Mouse (Mus musculus) hindbrain, embryonic 13.5 days (tissue): ENCODE data around the gene AC124502.3. TPM values are rescaled to one million over a fixed set of nuclear protein-coding genes. Genes with fewer than 3 reads are reported as not detected.

Source experiments
- ATAC-seq: fragments of 200-750 bp; cut with Nextera tagmentation; 2 replicates; pipeline ENCODE4 v1.8.0; 2017; ENCODE audit warnings: moderate TSS enrichment; ENCODE audit not compliant: low FRiP score
- H3K27ac ChIP-seq: fragments of 300-500 bp; sonication (generic); 2 replicates; pipeline ENCODE4 v1.5.1; 2015; ENCODE audit warnings: inconsistent platforms, mild to moderate bottlenecking, moderate library complexity
- H3K27me3 ChIP-seq: fragments of 300-500 bp; sonication (generic); 2 replicates; pipeline ENCODE4 v1.6.1; 2015; ENCODE audit warnings: mild to moderate bottlenecking, inconsistent platforms
- H3K36me3 ChIP-seq: fragments of 300-500 bp; sonication (generic); 2 replicates; pipeline ENCODE4 v1.6.1; 2015; ENCODE audit warnings: mild to moderate bottlenecking, inconsistent platforms
- H3K4me1 ChIP-seq: fragments of 300-500 bp; sonication (generic); replicated peaks from 2 replicates; pipeline ENCODE4 v1.6.1; 2015; ENCODE audit warnings: inconsistent platforms
- H3K4me2 ChIP-seq: fragments of 300-500 bp; sonication (generic); 2 replicates; pipeline ENCODE4 v1.6.1; 2015; ENCODE audit warnings: inconsistent platforms, mild to moderate bottlenecking, moderate library complexity
- H3K4me3 ChIP-seq: fragments of 300-500 bp; sonication (generic); 2 replicates; pipeline ENCODE4 v1.5.1; 2015; ENCODE audit warnings: mild to moderate bottlenecking, inconsistent platforms
- H3K9ac ChIP-seq: fragments of 300-500 bp; sonication (generic); 2 replicates; pipeline ENCODE4 v1.6.1; 2015; ENCODE audit warnings: mild to moderate bottlenecking, inconsistent platforms
- H3K9me3 ChIP-seq: fragments of 300-500 bp; sonication (generic); 2 replicates; pipeline ENCODE4 v1.6.1; 2016; ENCODE audit warnings: inconsistent platforms
- WGBS: fragments of 180-500 bp; shearing (Covaris S2); methylation state at CpG from one replicate; pipeline ENCODE4 v1.1.7; 2015; 5-methylcytosine and 5-hydroxymethylcytosine counted together
- polyA plus RNA-seq: library from polyadenylated mRNA; unstranded; fragments of >200 nt; fragmentation: Nextera tagmentation; extraction: Ambion mirVana; gene quantifications from 2 replicates; pipeline ENCODE4 v1.2.1, GENCODE M21; 2015

Gene AC124502.3
- polyA plus RNA-seq, 1 experiment from 2014 or later: 3.9 TPM

DNA sequence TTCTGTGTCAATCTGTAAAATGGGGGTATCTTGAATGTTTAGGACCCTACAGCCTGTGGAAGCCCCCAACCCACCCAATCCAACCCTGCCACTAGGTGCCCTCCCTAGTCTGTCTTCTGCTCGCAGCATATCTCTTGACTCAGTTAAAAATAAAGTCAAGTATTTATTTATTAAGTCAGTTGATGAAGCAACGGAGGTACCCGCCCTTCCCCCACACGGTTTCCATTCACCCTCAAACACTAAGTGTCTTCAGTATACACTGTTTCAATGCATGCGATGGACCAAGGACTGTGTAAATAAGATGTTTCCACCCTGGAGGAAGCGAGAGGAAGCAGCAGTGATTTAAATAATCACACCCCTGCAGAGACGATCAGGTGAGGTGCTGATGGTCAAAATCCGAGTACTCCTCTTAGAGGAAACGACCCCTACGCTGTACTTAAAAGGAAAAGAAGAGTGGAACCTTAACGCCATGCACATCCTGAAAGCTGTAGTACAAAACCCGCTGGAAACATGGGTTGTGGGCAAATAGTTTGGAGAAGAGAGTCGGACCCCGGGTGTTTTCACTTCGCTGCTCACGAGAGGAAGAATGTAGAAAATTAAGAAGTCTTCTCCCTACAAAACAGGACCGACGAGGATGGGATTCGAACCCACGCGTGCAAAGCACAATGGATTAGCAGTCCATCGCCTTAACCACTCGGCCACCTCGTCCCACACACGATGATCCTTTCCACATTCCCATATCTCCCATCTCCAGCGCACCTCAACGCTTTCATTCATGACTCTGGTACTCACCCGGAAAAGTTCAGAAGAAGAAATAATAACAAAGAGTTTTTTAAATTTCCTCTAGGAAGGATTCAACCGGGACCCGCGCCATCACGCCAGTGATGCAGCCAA lies 766 bp upstream of the AC124502.3 start:
- H3K4me2 ChIP-seq: peak overlapping the region; percentile 97
- 5% methylated on average over 32 of the region's 32 CpGs for WGBS
- H3K4me3 ChIP-seq: peak overlapping the region; percentile 93
- no peaks in the 10 kb centered on the region for H3K9me3 ChIP-seq
- peak overlapping the region; percentile 94 for H3K9ac ChIP-seq
- H3K4me1 ChIP-seq: peaks cover 44% of the 10 kb centered on the region
- peak; percentile 55 for ATAC-seq
- no peaks in the 10 kb centered on the region for H3K27me3 ChIP-seq
- peaks cover 4% of the 10 kb centered on the region; the same call in 1 of the 2 replicates for H3K36me3 ChIP-seq
- H3K27ac ChIP-seq: peak overlapping the region; percentile 93

DNA sequence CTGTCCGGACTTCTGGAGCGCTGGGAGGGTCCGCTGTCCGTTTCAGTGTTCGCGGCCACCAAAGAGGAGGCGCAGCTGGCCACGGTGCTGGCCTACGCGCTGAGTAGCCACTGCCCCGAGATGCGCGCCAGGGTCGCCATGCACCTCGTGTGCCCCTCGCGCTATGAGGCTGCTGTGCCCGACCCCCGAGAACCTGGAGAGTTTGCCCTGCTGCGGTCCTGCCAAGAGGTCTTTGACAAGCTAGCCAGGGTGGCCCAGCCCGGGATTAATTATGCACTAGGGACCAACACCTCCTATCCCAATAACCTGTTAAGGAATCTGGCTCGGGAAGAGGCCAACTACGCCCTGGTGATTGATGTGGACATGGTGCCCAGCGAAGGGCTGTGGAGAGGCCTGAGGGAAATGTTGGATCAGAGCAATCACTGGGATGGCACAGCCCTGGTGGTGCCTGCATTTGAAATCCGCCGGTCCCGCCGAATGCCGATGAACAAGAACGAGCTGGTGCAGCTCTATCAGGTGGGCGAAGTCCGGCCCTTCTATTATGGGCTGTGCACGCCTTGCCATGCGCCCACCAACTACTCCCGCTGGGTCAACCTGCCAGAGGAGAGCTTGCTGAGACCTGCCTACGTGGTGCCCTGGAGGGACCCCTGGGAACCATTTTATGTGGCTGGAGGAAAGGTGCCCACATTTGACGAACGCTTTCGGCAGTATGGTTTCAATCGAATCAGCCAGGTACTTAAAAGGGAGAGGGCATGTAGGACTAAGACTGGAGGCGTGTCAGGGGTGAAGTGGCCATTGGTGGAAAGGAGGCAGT lies 817 bp downstream of the AC124502.3 start:
- Histone ChIP-seq H3K4me1 (peaks cover 46% of the 10 kb centered on the region), H3K27me3 (no peaks in the 10 kb centered on the region), H3K4me3 (peak overlapping the region; percentile 93), H3K9me3 (no peaks in the 10 kb centered on the region), H3K4me2 (peak overlapping the region; percentile 97), H3K36me3 (peaks cover 18% of the 10 kb centered on the region), H3K9ac (peak overlapping the region; percentile 94), H3K27ac (peak overlapping the region; percentile 93)
- 10% methylated on average over 41 of the region's 41 CpGs for WGBS
- ATAC-seq: peak; percentile 36

DNA sequence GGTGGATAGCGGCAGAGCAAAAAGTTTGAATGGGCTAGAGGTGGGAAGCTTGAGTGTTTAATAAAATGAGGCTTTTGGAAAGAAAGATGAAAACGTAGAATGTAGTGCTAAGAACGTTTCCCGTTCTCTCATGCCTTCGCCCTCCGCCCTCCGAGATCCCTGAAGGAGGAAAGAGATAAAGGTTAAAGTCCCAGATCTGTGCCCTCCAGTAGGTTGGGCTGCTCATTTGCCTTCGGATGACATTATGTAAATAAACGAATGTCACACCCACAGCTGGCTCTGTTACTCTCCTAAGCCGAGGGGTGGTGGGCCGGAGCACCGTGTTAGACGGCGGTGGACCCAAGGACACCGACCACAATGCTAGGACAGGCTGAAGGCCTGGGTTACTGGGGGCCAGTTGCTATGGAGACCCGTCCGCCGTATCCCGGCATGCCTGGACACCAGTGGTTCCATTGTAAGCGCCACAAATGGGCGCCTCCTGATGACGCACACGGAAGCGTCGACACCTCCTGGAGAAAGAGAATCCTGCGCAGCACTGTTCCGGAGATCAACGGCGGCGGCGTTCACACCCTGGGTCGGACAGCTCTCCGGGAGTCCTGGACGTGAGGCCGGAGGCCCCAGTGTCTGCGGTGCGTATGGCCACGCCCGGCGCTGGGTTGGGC lies 2.3 kb downstream of the AC124502.3 start, which contains the start of gene Brms1:
Brms1 (plus strand) TSS at position 493 of the 662 bp plus-strand sequence.
- H3K4me2 ChIP-seq: peak within 1 kb of the TSS; percentile 97
- peaks cover 46% of the 10 kb centered on the region for H3K4me1 ChIP-seq
- ATAC-seq: peak; percentile 68
- H3K27me3 ChIP-seq: no peaks in the 10 kb centered on the region
- H3K4me3 ChIP-seq: peak within 1 kb of the TSS; percentile 93
- H3K9me3 ChIP-seq: no peaks in the 10 kb centered on the region
- H3K9ac ChIP-seq: peak within 1 kb of the TSS; percentile 94
- 7% methylated on average over 40 of the region's 40 CpGs for WGBS
- H3K27ac ChIP-seq: peak within 1 kb of the TSS; percentile 78
- H3K36me3 ChIP-seq: peaks cover 30% of the 10 kb centered on the region

DNA sequence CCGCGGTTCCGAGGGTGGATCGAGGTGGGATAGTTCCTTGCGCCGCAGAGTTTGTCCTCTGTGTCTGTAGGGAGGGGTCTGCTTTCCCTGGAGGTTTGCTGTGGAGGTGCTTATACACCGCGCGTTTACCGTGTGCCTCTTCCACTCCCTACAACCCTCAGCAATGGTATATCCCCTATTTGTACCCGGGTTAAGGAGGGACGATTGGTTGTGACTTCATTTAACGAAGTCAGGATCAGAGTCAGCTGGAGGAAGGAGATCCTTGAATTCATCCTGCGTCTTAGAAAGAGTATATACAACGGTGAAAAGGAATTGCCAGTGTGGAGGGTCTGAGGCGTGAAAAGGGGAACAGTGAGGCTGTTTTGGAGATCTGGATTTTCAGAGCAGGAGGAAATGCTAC lies 2.9 kb downstream of the AC124502.3 start:
- Histone ChIP-seq H3K4me3 (peak overlapping the region; percentile 93), H3K27me3 (no peaks in the 10 kb centered on the region), H3K27ac (peak overlapping the region; percentile 78), H3K9ac (peak overlapping the region; percentile 94), H3K4me2 (peak overlapping the region; percentile 97), H3K36me3 (peaks cover 36% of the 10 kb centered on the region), H3K9me3 (no peaks in the 10 kb centered on the region), H3K4me1 (peaks cover 46% of the 10 kb centered on the region)
- 0 out of 2 replicates have a peak, but pooled peaks have one; percentile 3 for ATAC-seq
- WGBS: 3% methylated on average over 16 of the region's 16 CpGs

DNA sequence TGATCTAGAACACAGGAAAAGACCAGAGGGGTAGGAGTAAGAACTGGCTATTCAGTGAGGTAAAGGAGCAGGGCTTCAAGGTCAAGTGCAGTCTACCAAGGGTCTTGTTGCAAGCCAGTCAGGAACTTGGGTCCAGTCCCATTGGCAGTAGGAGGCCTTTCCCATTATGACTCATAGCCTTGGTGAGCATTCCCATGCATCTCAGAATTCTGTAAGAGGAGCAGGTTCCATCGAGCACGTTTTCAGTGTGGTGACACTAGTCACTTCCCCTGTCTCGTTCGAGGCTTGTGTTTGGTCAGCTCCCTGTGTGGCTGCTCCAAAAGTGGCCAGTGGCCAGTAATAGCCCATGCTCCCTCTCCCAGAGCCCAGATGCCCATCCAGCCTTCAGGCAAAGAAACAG lies 6.8 kb downstream of the AC124502.3 start:
- H3K9ac ChIP-seq: no peak overlapping the region
- H3K4me1 ChIP-seq: peaks cover 32% of the 10 kb centered on the region
- H3K27me3 ChIP-seq: peaks cover 12% of the 10 kb centered on the region
- H3K36me3 ChIP-seq: peaks cover 70% of the 10 kb centered on the region
- H3K9me3 ChIP-seq: no peaks in the 10 kb centered on the region
- 83% methylated on average over 4 of the region's 4 CpGs for WGBS
- H3K27ac ChIP-seq: no peak overlapping the region
- no peak overlapping the region for H3K4me2 ChIP-seq
- no peak overlapping the region for H3K4me3 ChIP-seq
- ATAC-seq: no peak

DNA sequence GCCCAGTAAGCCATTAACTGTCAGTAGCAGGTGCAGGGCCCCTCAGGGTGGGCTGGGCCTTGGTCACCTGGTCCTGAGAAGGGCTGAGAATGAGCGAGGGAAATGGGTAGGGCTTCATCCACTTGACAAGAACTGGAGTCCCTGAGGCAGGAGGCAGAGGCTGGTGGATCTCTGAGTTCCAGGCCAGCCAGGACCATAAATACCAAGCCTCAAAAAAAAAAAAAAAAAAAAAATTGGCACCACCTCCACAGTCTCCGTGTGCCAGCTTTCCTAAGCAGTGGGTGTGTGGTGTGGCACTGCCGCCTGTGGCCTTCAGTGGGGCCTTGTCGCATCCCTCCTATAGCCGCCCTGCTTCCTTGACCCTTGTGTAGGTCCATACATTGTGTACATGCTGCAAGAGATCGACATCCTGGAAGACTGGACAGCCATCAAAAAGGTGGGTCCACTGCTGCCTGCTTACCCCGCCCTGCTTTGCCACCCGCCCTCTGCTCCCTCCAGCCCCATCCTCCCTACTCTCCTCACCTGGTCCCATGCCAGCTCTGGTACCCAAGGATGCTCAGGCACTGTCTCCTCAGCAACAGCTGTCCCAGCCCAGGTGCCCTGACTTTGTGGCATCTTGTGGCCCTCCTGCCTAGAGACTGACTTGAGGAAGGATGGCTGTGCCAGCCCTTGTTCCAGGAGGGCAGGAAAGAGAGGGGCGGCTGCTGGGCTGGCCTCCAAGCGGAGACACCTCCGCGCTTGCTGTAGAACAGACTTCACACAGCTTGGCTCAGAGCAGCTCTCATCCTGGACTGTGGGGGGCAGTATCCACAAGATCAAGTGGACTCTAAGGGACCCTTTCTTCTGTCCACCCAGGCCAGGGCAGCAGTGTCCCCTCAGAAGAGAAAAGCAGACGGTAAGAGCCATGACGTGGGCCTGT lies 9.7 kb downstream of the AC124502.3 start:
- peaks cover 18% of the 10 kb centered on the region for H3K4me1 ChIP-seq
- peaks cover 63% of the 10 kb centered on the region for H3K36me3 ChIP-seq
- peaks cover 41% of the 10 kb centered on the region for H3K27me3 ChIP-seq
- H3K4me3 ChIP-seq: no peak overlapping the region
- no peak overlapping the region for H3K9ac ChIP-seq
- 83% methylated on average over 14 of the region's 14 CpGs for WGBS
- no peak for ATAC-seq
- H3K4me2 ChIP-seq: no peak overlapping the region
- no peak overlapping the region for H3K27ac ChIP-seq
- H3K9me3 ChIP-seq: no peaks in the 10 kb centered on the region

DNA sequence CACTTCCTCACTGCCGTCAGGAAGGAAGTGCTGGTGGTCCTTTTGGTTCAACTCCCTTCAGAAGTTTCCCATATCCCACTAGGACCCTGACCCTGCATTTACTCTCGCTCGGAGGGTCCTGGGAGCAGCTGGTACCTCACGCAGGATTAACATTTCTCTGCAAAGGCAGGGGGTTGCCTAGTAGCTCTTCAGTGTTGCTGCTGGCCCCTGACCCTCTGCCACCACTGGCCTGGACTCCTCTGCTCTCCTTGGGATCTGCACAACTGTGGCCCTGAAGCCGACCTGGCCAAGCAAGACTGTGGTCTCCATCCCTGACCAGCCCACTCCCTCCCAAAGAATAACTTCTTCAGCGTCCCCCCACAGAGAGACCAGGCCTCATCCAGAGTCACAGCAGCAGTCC lies 10.6 kb downstream of the AC124502.3 start:
- H3K4me1 ChIP-seq: peaks cover 18% of the 10 kb centered on the region
- no peak for ATAC-seq
- H3K9me3 ChIP-seq: no peaks in the 10 kb centered on the region
- no peak overlapping the region for H3K9ac ChIP-seq
- no peak overlapping the region for H3K4me2 ChIP-seq
- H3K27me3 ChIP-seq: peaks cover 50% of the 10 kb centered on the region
- H3K27ac ChIP-seq: no peak overlapping the region
- 83% methylated on average over 6 of the region's 6 CpGs for WGBS
- H3K4me3 ChIP-seq: no peak overlapping the region
- peaks cover 54% of the 10 kb centered on the region for H3K36me3 ChIP-seq

DNA sequence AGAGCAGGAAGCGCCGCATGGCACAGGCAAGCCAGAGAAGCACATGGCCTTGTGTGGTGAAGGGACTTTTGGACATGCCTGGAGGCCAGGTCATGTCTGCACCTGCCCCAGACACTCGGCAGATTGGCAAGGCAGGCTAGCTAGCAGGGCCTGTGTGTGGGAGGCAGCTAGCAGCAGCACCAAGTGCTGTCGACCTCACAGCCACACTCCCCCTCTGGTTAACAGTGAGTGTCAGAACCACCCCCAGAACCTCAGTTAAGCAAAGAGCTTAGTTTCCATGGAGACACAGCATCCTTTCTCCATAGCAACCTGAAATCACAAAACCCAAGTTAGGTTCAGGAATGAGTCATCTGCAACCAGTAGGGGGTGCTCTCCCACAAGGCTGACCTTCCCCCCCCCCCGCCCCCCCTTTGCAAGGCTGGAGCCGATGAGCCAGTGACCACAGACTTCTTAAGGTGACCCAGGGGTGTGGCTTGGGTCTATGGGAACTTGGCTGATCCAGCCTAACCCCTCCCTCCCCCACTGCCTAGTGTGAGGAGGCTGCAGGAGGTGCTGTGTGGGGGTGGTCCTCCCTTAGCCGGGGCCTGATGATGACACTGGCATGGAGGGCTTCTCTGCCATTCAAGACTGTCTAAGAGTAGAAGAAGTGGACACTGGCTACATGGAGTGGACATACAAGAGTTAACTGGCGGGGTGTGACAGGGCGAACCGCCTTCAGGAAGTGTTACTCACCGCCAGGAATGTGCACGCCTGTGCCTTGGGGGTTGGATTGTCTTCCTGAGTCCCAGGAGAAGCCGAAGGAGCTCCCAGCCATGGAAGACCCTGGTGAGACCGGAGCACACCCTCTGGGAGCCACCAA lies 11.6 kb downstream of the AC124502.3 start, which contains the start of gene Rin1:
Rin1 (plus strand) TSS at position 435 of the 859 bp plus-strand sequence.
- peaks cover 60% of the 10 kb centered on the region for H3K27me3 ChIP-seq
- WGBS: 22% methylated on average over 13 of the region's 14 CpGs
- H3K4me1 ChIP-seq: peaks cover 18% of the 10 kb centered on the region
- peak within 1 kb of the TSS; percentile 17; the same call in 1 of the 2 replicates for H3K4me2 ChIP-seq
- ATAC-seq: no peak
- H3K36me3 ChIP-seq: peaks cover 48% of the 10 kb centered on the region
- peak within 1 kb of the TSS; percentile 7; the same call in 1 of the 2 replicates for H3K4me3 ChIP-seq
- H3K27ac ChIP-seq: no peak within 1 kb of the TSS
- peak within 1 kb of the TSS; percentile 39 for H3K9ac ChIP-seq
- H3K9me3 ChIP-seq: no peaks in the 10 kb centered on the region

DNA sequence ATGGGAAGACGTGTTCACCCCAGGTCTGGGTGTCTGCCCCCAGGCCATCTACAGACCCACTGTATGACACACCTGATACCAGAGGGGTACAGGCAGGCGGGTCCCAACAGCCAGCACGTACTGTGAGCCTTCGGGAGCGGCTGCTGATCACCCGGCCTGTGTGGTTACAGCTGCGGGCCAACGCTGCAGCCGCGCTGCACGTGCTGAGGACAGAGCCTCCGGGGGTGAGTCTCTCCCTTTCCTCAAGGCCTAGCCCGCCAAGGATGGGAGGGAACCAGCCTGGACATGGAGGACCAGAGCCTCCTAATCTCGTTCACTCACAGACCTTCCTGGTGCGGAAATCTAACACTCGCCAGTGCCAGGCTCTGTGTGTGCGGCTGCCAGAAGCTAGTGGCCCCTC lies 12.3 kb downstream of the AC124502.3 start:
- H3K27me3 ChIP-seq: peaks cover 64% of the 10 kb centered on the region
- peak overlapping the region; percentile 7; the same call in 1 of the 2 replicates for H3K4me3 ChIP-seq

DNA sequence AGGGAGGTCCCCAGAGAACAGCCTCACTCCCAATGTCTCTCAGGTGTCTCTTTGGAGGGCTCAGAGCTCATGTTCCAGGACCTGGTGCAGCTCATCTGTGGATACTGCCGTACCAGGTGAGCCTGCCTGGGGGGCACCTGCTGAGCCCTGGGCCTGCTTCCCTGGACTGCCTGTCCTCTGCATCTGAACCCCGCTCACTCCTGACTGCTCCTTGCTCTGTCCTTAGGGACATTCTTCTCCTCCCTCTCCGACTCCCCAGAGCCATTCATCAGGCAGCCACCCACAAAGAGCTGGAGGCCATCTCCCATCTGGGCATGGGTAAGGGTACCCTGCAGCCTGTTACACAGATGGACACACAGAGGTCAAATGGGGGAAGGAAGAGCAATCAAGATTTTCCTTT lies 12.8 kb downstream of the AC124502.3 start:
- peak overlapping the region; percentile 17; the same call in 1 of the 2 replicates for H3K4me2 ChIP-seq
- H3K9ac ChIP-seq: peak overlapping the region; percentile 39; the same call in 1 of the 2 replicates
- H3K27ac ChIP-seq: no peak overlapping the region
- peaks cover 23% of the 10 kb centered on the region for H3K4me1 ChIP-seq
- 31% methylated on average over 3 of the region's 3 CpGs for WGBS
- peaks cover 35% of the 10 kb centered on the region for H3K36me3 ChIP-seq
- ATAC-seq: no peak
- no peaks in the 10 kb centered on the region for H3K9me3 ChIP-seq
- H3K27me3 ChIP-seq: peaks cover 64% of the 10 kb centered on the region
- H3K4me3 ChIP-seq: 0 out of 2 replicates have a peak overlapping the region, but pooled peaks have one; percentile 7

More for the DNA sequence above, 12.3 kb downstream of the AC124502.3 start:
- Histone ChIP-seq H3K9me3 (no peaks in the 10 kb centered on the region), H3K4me2 (peak overlapping the region; percentile 17; the same call in 1 of the 2 replicates), H3K4me1 (peaks cover 18% of the 10 kb centered on the region), H3K9ac (peak overlapping the region; percentile 39; the same call in 1 of the 2 replicates), H3K36me3 (peaks cover 40% of the 10 kb centered on the region), H3K27ac (no peak overlapping the region)
- ATAC-seq: no peak
- 12% methylated on average over 17 of the region's 17 CpGs for WGBS
